Mouse (Mus musculus) cerebellum, adult 2 months (tissue): ENCODE results near the gene Cntnap2. TPM values are rescaled to one million over a fixed set of nuclear protein-coding genes. Genes with fewer than 3 reads are reported as not detected.
A peak's percentile ranks its signal among the peaks of the same experiment; 100 is the strongest.

Experiments used
- DNase-seq, 2 experiments: peaks; one replicate each; pipeline ENCODE4 v3.0.0; 2021
- H3K27ac ChIP-seq: fragments of 200-500 bp; 2 replicates; pipeline ENCODE4 v1.5.1; 2012; ENCODE audit warnings: low read length, control low read depth, inconsistent platforms; ENCODE audit not compliant: insufficient read depth
- H3K27me3 ChIP-seq: fragments of 200-500 bp; 2 replicates; pipeline ENCODE4 v1.6.1; 2012; ENCODE audit warnings: inconsistent platforms, mild to moderate bottlenecking, low read length, moderate library complexity; ENCODE audit not compliant: control insufficient read depth, insufficient read depth
- H3K4me1 ChIP-seq: fragments of 200-500 bp; 2 replicates; pipeline ENCODE4 v1.6.1; 2011; ENCODE audit warnings: low read length; ENCODE audit not compliant: control insufficient read depth, insufficient read depth
- H3K4me3 ChIP-seq: fragments of 200-500 bp; replicated peaks from 2 replicates; pipeline ENCODE3; 2011; ENCODE audit warnings: mild to moderate bottlenecking, low read depth, low read length, control low read depth; ENCODE audit not compliant: insufficient read depth
- CTCF ChIP-seq: fragments of 200-500 bp; IDR thresholded peaks from 2 replicates; pipeline ENCODE4 v1.5.1; 2011; ENCODE audit warnings: low read depth, mild to moderate bottlenecking, control low read depth, low read length, moderate library complexity, borderline replicate concordance; ENCODE audit not compliant: insufficient read depth
- POLR2A ChIP-seq: fragments of 200-500 bp; IDR thresholded peaks from 2 replicates; pipeline ENCODE4 v1.6.1; 2011; ENCODE audit warnings: low read length, control low read depth, borderline replicate concordance; ENCODE audit not compliant: insufficient read depth
- WGBS: fragments of 180-500 bp; shearing (Covaris S2); methylation state at CpG from one replicate; pipeline ENCODE4 v1.1.7; 2018; 5-methylcytosine and 5-hydroxymethylcytosine counted together
- polyA plus RNA-seq: library from polyadenylated mRNA; depleted of rRNA; stranded (reverse); fragments of >200 nt; gene quantifications from 2 replicates; pipeline ENCODE4 v1.2.3, GENCODE M21; 2012

Cntnap2 gene
- polyA plus RNA-seq, 1 experiment: 32.4 TPM

- Histone ChIP-seq H3K4me1 (no peaks in the 10 kb centered on the region), H3K4me3 (no peak overlapping the region), H3K27ac (no peak overlapping the region), H3K27me3 (no peaks in the 10 kb centered on the region)
- DNase-seq: no peak
- TF ChIP-seq POLR2A (no peak), CTCF (no peak)
- 75% methylated on average over 1 of the region's 1 CpGs for WGBS
Measured at GRCm38 (mm10) chr6:45258047-45258446, 198.9 kb downstream of the Cntnap2 start.

DNA sequence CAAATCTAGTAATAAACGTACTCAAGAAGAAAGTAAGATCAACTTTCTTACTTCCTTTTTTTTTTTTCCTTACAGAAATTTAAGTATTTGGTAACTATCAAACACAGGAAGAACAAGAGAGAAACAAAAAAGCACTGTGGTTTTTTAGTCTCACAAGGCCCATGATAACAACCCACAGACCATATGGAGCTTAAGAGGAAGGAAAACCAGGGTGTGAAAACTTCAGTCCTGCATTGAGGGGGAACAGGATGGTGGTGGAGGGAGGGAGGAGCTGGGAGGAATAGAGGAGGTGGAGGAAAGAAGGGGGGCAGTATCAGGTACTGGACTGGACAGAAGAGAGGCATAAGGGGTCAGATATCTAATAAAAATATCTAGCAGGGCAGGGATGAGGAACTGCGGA, 212.4 kb downstream of the Cntnap2 start:
- no peak for DNase-seq
- Histone ChIP-seq H3K27ac (no peak overlapping the region), H3K27me3 (no peaks in the 10 kb centered on the region), H3K4me3 (no peak overlapping the region), H3K4me1 (no peaks in the 10 kb centered on the region)
- WGBS: 96% methylated on average over 2 of the region's 2 CpGs
- TF ChIP-seq CTCF (no peak), POLR2A (no peak)

DNA sequence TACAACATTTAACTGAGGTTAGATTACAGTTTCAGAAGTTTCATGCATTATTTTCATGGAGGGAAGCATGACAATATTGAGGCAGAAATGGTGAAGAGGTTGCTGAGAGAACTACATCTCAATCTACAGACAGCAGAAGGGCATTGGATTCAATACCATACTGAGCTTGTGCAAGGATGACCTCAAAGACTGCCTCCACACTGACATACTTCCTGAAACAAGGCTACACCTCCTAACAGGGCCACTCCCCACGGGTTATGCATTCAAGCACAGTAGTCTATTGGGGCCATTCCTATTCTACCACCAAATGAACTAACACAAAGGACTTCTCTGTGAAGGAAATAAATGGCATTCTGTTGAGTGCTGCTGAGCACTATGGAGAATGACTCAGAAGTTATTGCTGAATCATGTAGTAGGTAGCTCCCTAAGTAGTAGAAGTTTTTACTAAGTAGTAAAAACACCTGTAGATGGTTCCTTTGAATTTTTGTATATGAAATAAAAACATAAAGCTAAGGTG, 214.2 kb downstream of the Cntnap2 start:
- H3K4me3 ChIP-seq: no peak overlapping the region
- no peak overlapping the region for H3K27ac ChIP-seq
- H3K27me3 ChIP-seq: no peaks in the 10 kb centered on the region
- no peak for DNase-seq
- WGBS: 55% methylated on average over 1 of the region's 1 CpGs
- TF ChIP-seq POLR2A: no peak
- no peak for TF ChIP-seq CTCF
- no peaks in the 10 kb centered on the region for H3K4me1 ChIP-seq

GRCm38 (mm10) chr6:45290154-45290553, 231.0 kb downstream of the Cntnap2 start:
- Histone ChIP-seq H3K27me3 (no peaks in the 10 kb centered on the region), H3K4me3 (no peak overlapping the region), H3K27ac (no peak overlapping the region), H3K4me1 (no peaks in the 10 kb centered on the region)
- 100% methylated on average over 1 of the region's 1 CpGs for WGBS
- DNase-seq: peak in 1 of 2 experiments; percentile 4
- no peak for TF ChIP-seq CTCF
- TF ChIP-seq POLR2A: no peak

DNA sequence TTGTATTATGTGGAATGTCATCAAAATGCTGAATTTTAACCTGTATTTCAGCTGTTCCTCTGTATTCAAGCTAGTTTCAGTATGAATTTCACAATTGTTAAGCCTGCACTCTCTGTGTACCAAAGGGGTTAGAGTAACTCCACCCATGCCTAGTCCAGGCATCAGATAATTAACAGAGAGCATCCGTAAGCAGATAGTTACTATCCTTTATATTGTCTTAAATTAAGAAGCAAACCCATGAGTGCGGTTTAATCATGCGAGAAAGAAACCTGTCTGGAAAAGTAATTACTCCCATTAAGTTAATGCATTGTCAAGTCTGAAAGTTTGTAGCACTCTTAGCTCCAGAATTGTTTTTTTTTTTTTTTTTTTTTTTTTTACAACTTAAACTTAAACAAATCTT, 258.3 kb downstream of the Cntnap2 start:
- TF ChIP-seq CTCF (no peak), POLR2A (no peak)
- no peaks in the 10 kb centered on the region for H3K4me1 ChIP-seq
- H3K27me3 ChIP-seq: no peaks in the 10 kb centered on the region
- WGBS: 95% methylated on average over 3 of the region's 3 CpGs
- DNase-seq: no peak
- H3K27ac ChIP-seq: no peak overlapping the region
- H3K4me3 ChIP-seq: no peak overlapping the region

DNA sequence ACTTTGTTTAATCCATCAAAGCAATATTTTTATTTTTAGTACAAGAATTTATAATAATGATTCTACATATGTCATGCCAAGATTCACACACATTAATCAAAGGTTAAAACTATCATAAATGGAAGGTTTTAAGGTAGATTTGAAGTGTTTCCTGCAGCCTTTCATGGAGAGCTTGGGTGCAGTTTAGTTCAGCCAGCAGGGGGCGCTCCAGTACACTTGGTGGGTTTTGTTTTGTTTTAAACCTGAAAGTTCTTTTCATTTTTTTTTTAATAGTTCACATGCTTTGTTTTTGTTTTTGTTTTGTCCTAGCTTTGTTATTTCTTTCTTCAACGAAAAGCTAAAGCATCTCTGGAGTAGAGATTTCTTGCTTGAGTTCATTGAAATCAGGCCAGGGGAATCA, 264.3 kb downstream of the Cntnap2 start:
- Histone ChIP-seq H3K27me3 (no peaks in the 10 kb centered on the region), H3K27ac (no peak overlapping the region), H3K4me3 (no peak overlapping the region), H3K4me1 (no peaks in the 10 kb centered on the region)
- peak; percentile 15 to 57 for DNase-seq
- WGBS: 14% methylated on average over 2 of the region's 2 CpGs
- no peak for TF ChIP-seq POLR2A
- TF ChIP-seq CTCF: peak; percentile 60; the same call in 1 of the 2 replicates

- H3K27me3 ChIP-seq: no peaks in the 10 kb centered on the region
- DNase-seq: no peak
- no peak overlapping the region for H3K27ac ChIP-seq
- no peak for TF ChIP-seq CTCF
- no peak for TF ChIP-seq POLR2A
- 92% methylated on average over 3 of the region's 3 CpGs for whole genome bisulfite sequencing
- no peaks in the 10 kb centered on the region for H3K4me1 ChIP-seq
- H3K4me3 ChIP-seq: no peak overlapping the region
Measured at GRCm38 (mm10) chr6:45327952-45328485, 268.9 kb downstream of the Cntnap2 start.

- no peak overlapping the region for H3K4me3 ChIP-seq
- no peak for TF ChIP-seq POLR2A
- TF ChIP-seq CTCF: no peak
- H3K27ac ChIP-seq: no peak overlapping the region
- no peaks in the 10 kb centered on the region for H3K4me1 ChIP-seq
- 60% methylated on average over 2 of the region's 2 CpGs for WGBS
- DNase-seq: no peak
- no peaks in the 10 kb centered on the region for H3K27me3 ChIP-seq
Measured at GRCm38 (mm10) chr6:45345396-45345795, 286.2 kb downstream of the Cntnap2 start.
